Mouse (Mus musculus) liver, embryonic 14.5 days (tissue): ENCODE measurements around the gene Slc25a16.

Experiments used
- CTCF ChIP-seq: IDR thresholded peaks from 2 replicates; pipeline ENCODE4 v1.5.1; 2016; ENCODE audit warnings: antibody characterized with exemption, low read depth, control low read depth
- EP300 ChIP-seq: IDR thresholded peaks from 2 replicates; pipeline ENCODE4 v1.6.1; 2016; ENCODE audit warnings: antibody characterized with exemption, low read depth

DNA sequence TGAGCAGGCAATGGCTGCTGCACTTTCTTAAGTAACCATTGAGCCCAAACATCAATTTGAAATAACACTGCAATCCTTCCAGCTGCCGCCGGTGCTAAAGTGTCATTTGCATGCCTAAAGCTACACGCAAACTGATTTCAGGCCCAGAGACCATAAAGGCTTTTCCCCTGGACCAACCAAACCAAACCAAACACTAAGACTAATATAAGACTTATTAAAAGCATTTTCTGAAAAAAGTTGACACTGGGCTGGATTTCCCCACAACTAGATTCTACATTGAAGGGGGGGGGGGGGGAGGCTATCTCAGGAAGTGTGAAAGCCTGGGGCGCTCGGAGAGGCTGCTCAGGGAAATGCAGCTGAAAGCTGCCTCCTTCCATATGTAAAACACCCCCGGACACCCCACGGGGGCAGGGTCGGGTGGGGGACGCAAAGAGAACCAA, 36.5 kb upstream of the Slc25a16 start:
- no peak for TF ChIP-seq CTCF
- no peak for TF ChIP-seq EP300
